Mouse (Mus musculus) fat pad, adult 2 months (tissue): ENCODE data around the gene Arsb.

Source experiments
- DNase-seq: peaks from one replicate; pipeline ENCODE4 v3.0.0-alpha.2; 2011; ENCODE audit warnings: low read depth, low spot score; ENCODE audit errors: extremely low read depth

Arsb gene

GRCm38 (mm10) chr13:93839137-93839630, 67.8 kb downstream of the Arsb start:
- DNase-seq, result no peak

- no peak for DNase-seq
These were observed 68.3 kb downstream of the Arsb start for GRCm38 (mm10) chr13:93839721-93840120.

GRCm38 (mm10) chr13:93840146-93840545, 68.7 kb downstream of the Arsb start:
- DNase-seq, result no peak

- DNase-seq, result no peak
These were observed 75.5 kb downstream of the Arsb start for GRCm38 (mm10) chr13:93846831-93847518.

GRCm38 (mm10) chr13:93847614-93848013, 76.2 kb downstream of the Arsb start:
- no peak for DNase-seq

- DNase-seq, result no peak
These were observed 77.2 kb downstream of the Arsb start for GRCm38 (mm10) chr13:93848615-93849014.

- DNase-seq, result no peak
These were observed 78.4 kb downstream of the Arsb start for GRCm38 (mm10) chr13:93849751-93850355.

GRCm38 (mm10) chr13:93850674-93851073, 79.2 kb downstream of the Arsb start:
- DNase-seq, result no peak

GRCm38 (mm10) chr13:93852419-93853138, 81.1 kb downstream of the Arsb start:
- DNase-seq, result no peak

- DNase-seq, result no peak
These were observed 82.3 kb downstream of the Arsb start for GRCm38 (mm10) chr13:93853767-93854166.

GRCm38 (mm10) chr13:93854325-93854724, 82.9 kb downstream of the Arsb start:
- no peak for DNase-seq

GRCm38 (mm10) chr13:93854966-93855562, 83.6 kb downstream of the Arsb start:
- no peak for DNase-seq

- no peak for DNase-seq
These were observed 84.3 kb downstream of the Arsb start for GRCm38 (mm10) chr13:93855701-93856183.

- DNase-seq, result no peak
These were observed 89.8 kb downstream of the Arsb start for GRCm38 (mm10) chr13:93861211-93861610.

GRCm38 (mm10) chr13:93864066-93864740, 92.8 kb downstream of the Arsb start:
- DNase-seq, result no peak

- DNase-seq, result no peak
These were observed 95.2 kb downstream of the Arsb start for GRCm38 (mm10) chr13:93866638-93867037.

GRCm38 (mm10) chr13:93871681-93872080, 100.3 kb downstream of the Arsb start:
- DNase-seq, result no peak

GRCm38 (mm10) chr13:93872591-93872990, 101.2 kb downstream of the Arsb start:
- no peak for DNase-seq

GRCm38 (mm10) chr13:93877924-93878323, 106.5 kb downstream of the Arsb start:
- DNase-seq, result no peak

GRCm38 (mm10) chr13:93879426-93879825, 108.0 kb downstream of the Arsb start:
- DNase-seq, result no peak

- DNase-seq, result no peak
These were observed 110.7 kb downstream of the Arsb start for GRCm38 (mm10) chr13:93882132-93882531.
